ENCODE assay signal across 20 mouse cellular contexts in the genomic region with DNA sequence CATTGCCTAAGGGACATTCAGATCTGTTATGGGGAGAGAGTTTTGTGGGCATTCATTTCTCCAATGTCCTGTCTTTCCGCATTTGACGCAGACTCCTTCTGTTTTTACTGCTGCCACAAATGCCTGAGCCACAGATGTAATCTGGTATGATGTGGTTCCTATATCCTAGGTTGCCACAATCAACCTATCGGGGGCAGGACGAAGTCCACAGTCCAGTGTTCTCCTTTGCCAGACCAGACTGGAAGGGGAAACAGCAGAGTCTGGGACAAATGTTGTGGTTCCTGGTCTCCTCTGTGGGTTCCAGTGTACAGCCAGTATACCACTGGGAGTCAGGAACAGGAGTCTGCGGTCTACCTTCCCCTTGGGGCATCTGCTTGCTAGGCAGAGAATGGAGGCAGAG. TPM values are rescaled to one million over a fixed set of nuclear protein-coding genes. Genes with fewer than 3 reads are reported as not detected.
"Had no signal": no experiment of that assay in that cellular context is flagged by ENCODE, and none has a peak within 500 bp of the region (broad histone marks: within the 10 kb centered on the region; RNA-seq: fewer than 3 reads in every experiment).

No protein-coding gene starts in this region.

- H3K4me2 ChIP-seq: lung, embryonic 14.5 days; midbrain, embryonic 12.5 days; neural tube, embryonic 12.5 days had no signal

- ATAC-seq: midbrain, embryonic 16.5 days had no signal

- H3K4me3 ChIP-seq: midbrain, embryonic 10.5 days; midbrain, embryonic 12.5 days; myocyte; neural tube, embryonic 12.5 days had no signal

- H3K36me3 ChIP-seq: midbrain, embryonic 10.5 days; midbrain, embryonic 12.5 days; neural tube, embryonic 12.5 days had no signal

- H3K27me3 ChIP-seq: midbrain, embryonic 12.5 days; neural tube, embryonic 12.5 days had no signal

- DNase-seq: lung, adult 18-20 months; lung, embryonic 14.5 days; lung, postnatal 10 days; lung, postnatal 4 days; midbrain, embryonic 14.5 days; right cerebral cortex, postnatal 14 days; thymus, adult 18-20 months; thymus, postnatal 14 days; thymus, postnatal 36 days had no signal

- H3K9ac ChIP-seq: lung, embryonic 14.5 days; midbrain, embryonic 12.5 days; neural tube, embryonic 12.5 days had no signal

- H3K27ac ChIP-seq: midbrain, embryonic 10.5 days; midbrain, embryonic 12.5 days; neural tube, embryonic 12.5 days had no signal

- H3K9me3 ChIP-seq: midbrain, embryonic 12.5 days; neural tube, embryonic 12.5 days had no signal

- H3K4me1 ChIP-seq: midbrain, embryonic 10.5 days; midbrain, embryonic 12.5 days; neural tube, embryonic 12.5 days had no signal

RNA-seq across cellular contexts. Expression of a gene that starts 19.4 kb away (rescaled TPM):
- total RNA-seq: megakaryocyte, adult 5-6 weeks; neutrophil, adult 5-6 weeks had no signal
- polyA plus RNA-seq: lung, embryonic 14.5 days; lung, embryonic 16.5 days; midbrain, embryonic 10.5 days; midbrain, embryonic 12.5 days; midbrain, embryonic 14.5 days; midbrain, embryonic 16.5 days; myocyte; neural tube, embryonic 12.5 days; neural tube, embryonic 14.5 days; stomach, embryonic 14.5 days; stomach, embryonic 16.5 days had no signal
